Mouse (Mus musculus) stomach, postnatal 0 days (tissue): ENCODE data around the gene D630045J12Rik. TPM values are rescaled to one million over a fixed set of nuclear protein-coding genes. Genes with fewer than 3 reads are reported as not detected.

Experiments
- ATAC-seq: fragments of 200-750 bp; cut with Nextera tagmentation; 2 replicates; pipeline ENCODE4 v1.8.0; 2017; ENCODE audit not compliant: low FRiP score, low TSS enrichment
- DNase-seq: peaks from one replicate; pipeline ENCODE4 v3.0.0-alpha.2; 2016; ENCODE audit warnings: low spot score
- H3K27ac ChIP-seq: fragments of 300-500 bp; sonication (generic); replicated peaks from 2 replicates; pipeline ENCODE4 v1.5.1; 2014; ENCODE audit warnings: mild to moderate bottlenecking, control low read depth
- H3K27me3 ChIP-seq: fragments of 300-500 bp; sonication (generic); 2 replicates; pipeline ENCODE4 v1.6.1; 2014; ENCODE audit warnings: low read length; ENCODE audit not compliant: control insufficient read depth, insufficient read depth
- H3K36me3 ChIP-seq: fragments of 300-500 bp; sonication (generic); 2 replicates; pipeline ENCODE4 v1.6.1; 2014; ENCODE audit warnings: low read length, mixed read lengths; ENCODE audit not compliant: control insufficient read depth, insufficient read depth
- H3K4me1 ChIP-seq: fragments of 300-500 bp; sonication (generic); replicated peaks from 2 replicates; pipeline ENCODE4 v1.6.1; 2014; ENCODE audit warnings: antibody characterized with exemption; ENCODE audit not compliant: control insufficient read depth, insufficient read depth
- H3K4me2 ChIP-seq: fragments of 300-500 bp; sonication (generic); replicated peaks from 2 replicates; pipeline ENCODE4 v1.6.1; 2014; ENCODE audit warnings: low read depth, mild to moderate bottlenecking, control low read depth, moderate library complexity
- H3K4me3 ChIP-seq: fragments of 300-500 bp; sonication (generic); 2 replicates; pipeline ENCODE4 v1.5.1; 2014; ENCODE audit warnings: low read depth, low read length, control low read depth
- H3K9ac ChIP-seq: fragments of 300-500 bp; sonication (generic); 2 replicates; pipeline ENCODE4 v1.6.1; 2014; ENCODE audit warnings: mild to moderate bottlenecking, low read length, control low read depth, mixed read lengths
- H3K9me3 ChIP-seq: fragments of 300-500 bp; sonication (generic); 2 replicates; pipeline ENCODE4 v1.6.1; 2016; ENCODE audit warnings: low read length; ENCODE audit not compliant: control insufficient read depth
- CTCF ChIP-seq: IDR thresholded peaks from 2 replicates; pipeline ENCODE4 v1.5.1; 2016; ENCODE audit warnings: antibody characterized with exemption, low read depth, mild to moderate bottlenecking, moderate library complexity
- EP300 ChIP-seq: optimal IDR thresholded peaks from 2 replicates; pipeline ENCODE3; 2016; ENCODE audit warnings: antibody characterized with exemption
- WGBS: fragments of 180-500 bp; shearing (Covaris S2); extraction: QIAGEN DNeasy Blood & Tissue Kit; methylation state at CpG from one replicate; pipeline ENCODE4 v1.1.7; 2014; 5-methylcytosine and 5-hydroxymethylcytosine counted together
- polyA plus RNA-seq: library from polyadenylated mRNA; unstranded; fragments of >200 nt; fragmentation: Nextera tagmentation; extraction: Ambion mirVana; gene quantifications from 2 replicates; pipeline ENCODE4 v1.2.1, GENCODE M21; 2015

The D630045J12Rik gene
- polyA plus RNA-seq, 1 experiment from 2014 or later, result 0.70 TPM

GRCm38 (mm10) chr6:38194046-38194445 is 59.8 kb downstream of the D630045J12Rik start:
- no peaks in the 10 kb centered on the region for H3K27me3 ChIP-seq
- no peak overlapping the region for H3K4me3 ChIP-seq
- no peak for TF ChIP-seq EP300
- TF ChIP-seq CTCF, result no peak
- no peak for DNase-seq
- no peaks in the 10 kb centered on the region for H3K36me3 ChIP-seq
- H3K4me2 ChIP-seq, result no peak overlapping the region
- H3K9ac ChIP-seq, result no peak overlapping the region
- 0 out of 2 replicates have a peak, but pooled peaks have one; percentile 21 for ATAC-seq
- WGBS, result 78% methylated on average over 7 of the region's 7 CpGs
- no peaks in the 10 kb centered on the region for H3K9me3 ChIP-seq
- no peak overlapping the region for H3K27ac ChIP-seq
- H3K4me1 ChIP-seq, result no peaks in the 10 kb centered on the region

- Histone ChIP-seq H3K36me3 (no peaks in the 10 kb centered on the region), H3K4me2 (no peak overlapping the region), H3K9ac (no peak overlapping the region), H3K4me1 (no peaks in the 10 kb centered on the region), H3K27ac (no peak overlapping the region), H3K9me3 (no peaks in the 10 kb centered on the region), H3K4me3 (no peak overlapping the region), H3K27me3 (no peaks in the 10 kb centered on the region)
- ATAC-seq (no peak), DNase-seq (no peak)
- WGBS, result 97% methylated on average over 7 of the region's 7 CpGs
- TF ChIP-seq EP300 (no peak), CTCF (no peak)
Observed at GRCm38 (mm10) chr6:38192952-38193351, 60.9 kb downstream of the D630045J12Rik start.

- DNase-seq, result no peak
- Histone ChIP-seq H3K4me2 (no peak overlapping the region), H3K4me3 (no peak overlapping the region), H3K27ac (no peak overlapping the region), H3K9ac (no peak overlapping the region), H3K36me3 (no peaks in the 10 kb centered on the region), H3K4me1 (no peaks in the 10 kb centered on the region), H3K9me3 (no peaks in the 10 kb centered on the region), H3K27me3 (no peaks in the 10 kb centered on the region)
- no peak for ATAC-seq
- 60% methylated on average over 8 of the region's 8 CpGs for WGBS
- TF ChIP-seq EP300 (no peak), CTCF (no peak)
Observed at GRCm38 (mm10) chr6:38186312-38186950, 67.4 kb downstream of the D630045J12Rik start.

GRCm38 (mm10) chr6:38184791-38185190 is 69.0 kb downstream of the D630045J12Rik start:
- TF ChIP-seq EP300 (no peak), CTCF (no peak)
- Histone ChIP-seq H3K4me1 (no peaks in the 10 kb centered on the region), H3K4me2 (no peak overlapping the region), H3K9ac (no peak overlapping the region), H3K9me3 (no peaks in the 10 kb centered on the region), H3K36me3 (no peaks in the 10 kb centered on the region), H3K27ac (no peak overlapping the region), H3K27me3 (no peaks in the 10 kb centered on the region), H3K4me3 (no peak overlapping the region)
- ATAC-seq (no peak), DNase-seq (no peak)
- 63% methylated on average over 8 of the region's 8 CpGs for WGBS

- Histone ChIP-seq H3K27ac (no peak overlapping the region), H3K9me3 (no peaks in the 10 kb centered on the region), H3K9ac (no peak overlapping the region), H3K27me3 (no peaks in the 10 kb centered on the region), H3K4me3 (no peak overlapping the region), H3K4me2 (no peak overlapping the region), H3K4me1 (no peaks in the 10 kb centered on the region), H3K36me3 (no peaks in the 10 kb centered on the region)
- WGBS, result 68% methylated on average over 10 of the region's 10 CpGs
- ATAC-seq (peak; percentile 30; the same call in 1 of the 2 replicates), DNase-seq (no peak)
- TF ChIP-seq EP300 (no peak), CTCF (no peak)
Observed at GRCm38 (mm10) chr6:38181756-38182318, 72.0 kb downstream of the D630045J12Rik start.

- no peaks in the 10 kb centered on the region for H3K27me3 ChIP-seq
- no peaks in the 10 kb centered on the region for H3K36me3 ChIP-seq
- peak; percentile 73; the same call in 1 of the 2 replicates for ATAC-seq
- no peak overlapping the region for H3K9ac ChIP-seq
- H3K4me1 ChIP-seq, result no peaks in the 10 kb centered on the region
- H3K9me3 ChIP-seq, result no peaks in the 10 kb centered on the region
- H3K27ac ChIP-seq, result no peak overlapping the region
- TF ChIP-seq CTCF (no peak), EP300 (no peak)
- 39% methylated on average over 5 of the region's 5 CpGs for WGBS
- DNase-seq, result no peak
- no peak overlapping the region for H3K4me2 ChIP-seq
- H3K4me3 ChIP-seq, result no peak overlapping the region
Observed at GRCm38 (mm10) chr6:38180669-38181068, 73.1 kb downstream of the D630045J12Rik start.
